Mouse (Mus musculus): ENCODE results near the gene Adarb1. TPM values are rescaled to one million over a fixed set of nuclear protein-coding genes. Genes with fewer than 3 reads are reported as not detected.

Adarb1 gene
- polyA plus RNA-seq, 1 experiment from 2014 or later: 6.3 TPM

DNA sequence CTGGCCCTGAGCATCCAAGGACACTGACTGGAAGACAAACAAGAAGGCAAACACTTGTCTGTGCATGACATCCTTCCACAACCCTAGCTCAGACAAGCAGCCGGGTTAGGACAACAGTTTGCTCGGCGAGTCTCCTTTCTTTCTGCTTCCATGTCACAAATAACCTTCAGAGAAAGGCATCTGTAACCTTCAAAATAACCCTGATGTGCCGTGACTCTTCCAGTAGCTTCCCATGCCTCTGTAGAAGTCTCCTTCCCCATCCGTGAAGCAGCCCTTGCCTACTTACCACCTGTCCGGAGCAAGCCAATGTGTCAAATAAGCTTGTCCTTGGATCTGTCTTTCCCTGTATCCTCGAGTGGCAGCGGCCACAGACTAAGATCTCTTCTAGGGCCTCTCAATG lies 112.3 kb downstream of the Adarb1 start:
- Histone ChIP-seq H3K4me2 (replicated peaks; ENCODE audit: low read depth, low read length) (no peak overlapping the region), H3K4me3 (ENCODE audit: low read depth, low read length) (no peak overlapping the region), H3K9me3 (ENCODE audit: control insufficient read depth, low read length) (no peaks in the 10 kb centered on the region), H3K4me1 (replicated peaks; ENCODE audit: control insufficient read depth, insufficient read depth, low read length) (no peaks in the 10 kb centered on the region), H3K9ac (ENCODE audit: low read depth, low read length) (no peak overlapping the region), H3K27ac (ENCODE audit: low read depth, low read length) (no peak overlapping the region), H3K36me3 (ENCODE audit: control insufficient read depth, insufficient read depth, low read length) (no peaks in the 10 kb centered on the region), H3K27me3 (ENCODE audit: control insufficient read depth, insufficient read depth, low read length) (no peaks in the 10 kb centered on the region)
- WGBS: 75% methylated on average over 8 of the region's 8 CpGs
- DNase-seq (ENCODE audit: low spot score) (no peak), ATAC-seq (ENCODE audit: low FRiP score) (no peak)

GRCm38 (mm10) chr10:77304840-77305533 lies 113.1 kb downstream of the Adarb1 start:
- H3K36me3 ChIP-seq (ENCODE audit: control insufficient read depth, insufficient read depth, low read length): no peaks in the 10 kb centered on the region
- H3K4me3 ChIP-seq (ENCODE audit: low read depth, low read length): no peak overlapping the region
- H3K9ac ChIP-seq (ENCODE audit: low read depth, low read length): no peak overlapping the region
- H3K27ac ChIP-seq (ENCODE audit: low read depth, low read length): no peak overlapping the region
- no peaks in the 10 kb centered on the region for H3K9me3 ChIP-seq (ENCODE audit: control insufficient read depth, low read length)
- ATAC-seq (ENCODE audit: low FRiP score): no peak
- H3K27me3 ChIP-seq (ENCODE audit: control insufficient read depth, insufficient read depth, low read length): no peaks in the 10 kb centered on the region
- no peaks in the 10 kb centered on the region for H3K4me1 ChIP-seq (replicated peaks; ENCODE audit: control insufficient read depth, insufficient read depth, low read length)
- peak; percentile 17 for DNase-seq (ENCODE audit: low spot score)
- H3K4me2 ChIP-seq (replicated peaks; ENCODE audit: low read depth, low read length): no peak overlapping the region
- WGBS: 20% methylated on average over 4 of the region's 4 CpGs

DNA sequence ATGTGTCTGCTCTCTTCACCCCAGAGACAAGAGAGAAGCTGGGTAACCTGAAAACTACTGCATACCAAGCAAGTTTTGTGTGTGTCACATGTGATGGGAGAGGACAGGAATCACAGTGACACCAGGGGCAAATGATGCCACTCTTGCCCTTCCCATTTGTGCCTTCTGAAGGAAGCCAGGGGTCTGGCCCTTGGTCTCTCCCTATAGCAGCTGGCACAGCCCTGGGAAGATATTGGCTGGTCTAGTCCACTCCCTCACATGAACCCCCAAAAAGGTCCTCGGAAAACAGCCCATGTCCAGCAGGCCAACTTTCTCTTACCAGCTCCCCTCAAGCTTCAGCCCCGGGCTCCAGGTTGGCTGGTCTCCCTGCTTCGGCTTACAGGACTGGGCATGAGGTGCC lies 113.7 kb downstream of the Adarb1 start:
- 66% methylated on average over 3 of the region's 3 CpGs for WGBS
- ATAC-seq (ENCODE audit: low FRiP score): no peak

DNA sequence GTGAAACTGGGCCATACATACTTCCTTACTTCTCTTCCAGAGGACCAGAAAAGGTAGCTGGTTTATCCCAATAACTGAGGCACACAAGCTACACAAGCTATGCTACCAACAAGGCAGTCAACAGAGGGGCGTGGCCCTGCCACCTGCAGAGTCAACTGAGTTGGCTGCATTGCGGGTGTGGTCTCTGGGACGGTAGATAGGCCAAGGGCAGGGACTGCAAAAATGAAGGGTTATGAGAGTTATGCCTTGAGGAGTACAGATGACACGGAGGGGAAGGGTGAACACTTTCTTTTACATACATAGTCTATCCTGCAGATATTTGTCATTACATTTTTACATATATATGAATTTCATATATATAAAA lies 117.2 kb downstream of the Adarb1 start:
- no peak overlapping the region for H3K27ac ChIP-seq (ENCODE audit: low read depth, low read length)
- no peak for ATAC-seq (ENCODE audit: low FRiP score)
- no peak overlapping the region for H3K4me3 ChIP-seq (ENCODE audit: low read depth, low read length)
- DNase-seq (ENCODE audit: low spot score): no peak
- H3K4me2 ChIP-seq (replicated peaks; ENCODE audit: low read depth, low read length): no peak overlapping the region
- no peak overlapping the region for H3K9ac ChIP-seq (ENCODE audit: low read depth, low read length)
- H3K9me3 ChIP-seq (ENCODE audit: control insufficient read depth, low read length): no peaks in the 10 kb centered on the region
- H3K4me1 ChIP-seq (replicated peaks; ENCODE audit: control insufficient read depth, insufficient read depth, low read length): no peaks in the 10 kb centered on the region
- H3K27me3 ChIP-seq (ENCODE audit: control insufficient read depth, insufficient read depth, low read length): no peaks in the 10 kb centered on the region
- no peaks in the 10 kb centered on the region for H3K36me3 ChIP-seq (ENCODE audit: control insufficient read depth, insufficient read depth, low read length)
- 88% methylated on average over 4 of the region's 4 CpGs for WGBS

More for the DNA sequence above, 113.7 kb downstream of the Adarb1 start:
- no peak for DNase-seq (ENCODE audit: low spot score)
- Histone ChIP-seq H3K4me3 (ENCODE audit: low read depth, low read length) (no peak overlapping the region), H3K27ac (ENCODE audit: low read depth, low read length) (no peak overlapping the region), H3K4me2 (replicated peaks; ENCODE audit: low read depth, low read length) (no peak overlapping the region), H3K9ac (ENCODE audit: low read depth, low read length) (no peak overlapping the region), H3K36me3 (ENCODE audit: control insufficient read depth, insufficient read depth, low read length) (no peaks in the 10 kb centered on the region), H3K4me1 (replicated peaks; ENCODE audit: control insufficient read depth, insufficient read depth, low read length) (no peaks in the 10 kb centered on the region), H3K9me3 (ENCODE audit: control insufficient read depth, low read length) (no peaks in the 10 kb centered on the region), H3K27me3 (ENCODE audit: control insufficient read depth, insufficient read depth, low read length) (no peaks in the 10 kb centered on the region)

DNA sequence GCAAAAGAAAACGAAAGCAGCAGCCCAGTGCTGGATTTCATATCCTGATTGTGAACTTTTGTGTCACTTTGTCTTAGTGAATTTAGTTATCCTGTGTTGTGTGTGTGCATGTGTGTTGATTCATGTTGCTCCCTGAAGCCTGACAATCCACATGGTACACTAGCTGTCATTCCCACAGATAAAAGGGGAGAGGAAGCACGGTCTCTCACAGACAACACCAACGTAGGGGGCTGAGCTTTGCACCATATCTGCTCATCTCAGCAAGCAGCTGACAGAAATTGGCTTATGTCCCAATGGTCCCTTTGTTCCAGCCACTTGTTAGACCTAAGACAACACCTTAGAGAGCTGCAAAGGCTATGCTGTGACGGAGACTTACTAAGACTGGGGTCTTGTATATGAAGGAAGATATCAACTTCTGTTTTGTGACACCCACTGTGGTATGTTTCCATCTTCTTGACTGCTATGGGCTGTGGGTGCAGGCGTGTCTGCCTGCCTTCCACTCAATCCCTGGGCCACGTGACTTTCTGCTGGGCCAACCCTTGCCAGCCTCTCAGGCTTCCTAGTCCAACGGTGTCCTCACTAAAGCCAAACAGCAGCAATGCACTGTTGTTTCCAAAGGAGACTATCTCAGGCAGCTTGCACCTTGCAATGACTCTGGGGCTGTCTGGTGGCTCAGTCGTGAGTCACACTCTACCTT lies 117.7 kb downstream of the Adarb1 start:
- H3K4me3 ChIP-seq (ENCODE audit: low read depth, low read length): no peak overlapping the region
- H3K27me3 ChIP-seq (ENCODE audit: control insufficient read depth, insufficient read depth, low read length): no peaks in the 10 kb centered on the region
- H3K4me1 ChIP-seq (replicated peaks; ENCODE audit: control insufficient read depth, insufficient read depth, low read length): no peaks in the 10 kb centered on the region
- no peak for DNase-seq (ENCODE audit: low spot score)
- no peaks in the 10 kb centered on the region for H3K9me3 ChIP-seq (ENCODE audit: control insufficient read depth, low read length)
- no peak for ATAC-seq (ENCODE audit: low FRiP score)
- H3K4me2 ChIP-seq (replicated peaks; ENCODE audit: low read depth, low read length): no peak overlapping the region
- H3K27ac ChIP-seq (ENCODE audit: low read depth, low read length): no peak overlapping the region
- WGBS: 83% methylated on average over 8 of the region's 8 CpGs
- no peaks in the 10 kb centered on the region for H3K36me3 ChIP-seq (ENCODE audit: control insufficient read depth, insufficient read depth, low read length)
- no peak overlapping the region for H3K9ac ChIP-seq (ENCODE audit: low read depth, low read length)

GRCm38 (mm10) chr10:77299194-77299593 lies 118.9 kb downstream of the Adarb1 start:
- no peak overlapping the region for H3K27ac ChIP-seq (ENCODE audit: low read depth, low read length)
- no peak overlapping the region for H3K9ac ChIP-seq (ENCODE audit: low read depth, low read length)
- H3K4me3 ChIP-seq (ENCODE audit: low read depth, low read length): no peak overlapping the region
- ATAC-seq (ENCODE audit: low FRiP score): no peak
- H3K27me3 ChIP-seq (ENCODE audit: control insufficient read depth, insufficient read depth, low read length): no peaks in the 10 kb centered on the region
- no peaks in the 10 kb centered on the region for H3K9me3 ChIP-seq (ENCODE audit: control insufficient read depth, low read length)
- H3K4me1 ChIP-seq (replicated peaks; ENCODE audit: control insufficient read depth, insufficient read depth, low read length): no peaks in the 10 kb centered on the region
- H3K4me2 ChIP-seq (replicated peaks; ENCODE audit: low read depth, low read length): no peak overlapping the region
- 88% methylated on average over 2 of the region's 2 CpGs for WGBS
- no peaks in the 10 kb centered on the region for H3K36me3 ChIP-seq (ENCODE audit: control insufficient read depth, insufficient read depth, low read length)
- no peak for DNase-seq (ENCODE audit: low spot score)

- ATAC-seq (ENCODE audit: low FRiP score): no peak
- 89% methylated on average over 8 of the region's 8 CpGs for WGBS
- no peaks in the 10 kb centered on the region for H3K4me1 ChIP-seq (replicated peaks; ENCODE audit: control insufficient read depth, insufficient read depth, low read length)
- no peak for DNase-seq (ENCODE audit: low spot score)
- no peak overlapping the region for H3K4me2 ChIP-seq (replicated peaks; ENCODE audit: low read depth, low read length)
- no peak overlapping the region for H3K4me3 ChIP-seq (ENCODE audit: low read depth, low read length)
- no peak overlapping the region for H3K27ac ChIP-seq (ENCODE audit: low read depth, low read length)
- no peaks in the 10 kb centered on the region for H3K36me3 ChIP-seq (ENCODE audit: control insufficient read depth, insufficient read depth, low read length)
- H3K27me3 ChIP-seq (ENCODE audit: control insufficient read depth, insufficient read depth, low read length): no peaks in the 10 kb centered on the region
- H3K9ac ChIP-seq (ENCODE audit: low read depth, low read length): no peak overlapping the region
- H3K9me3 ChIP-seq (ENCODE audit: control insufficient read depth, low read length): no peaks in the 10 kb centered on the region
Measured at GRCm38 (mm10) chr10:77298621-77299020, 119.4 kb downstream of the Adarb1 start.

DNA sequence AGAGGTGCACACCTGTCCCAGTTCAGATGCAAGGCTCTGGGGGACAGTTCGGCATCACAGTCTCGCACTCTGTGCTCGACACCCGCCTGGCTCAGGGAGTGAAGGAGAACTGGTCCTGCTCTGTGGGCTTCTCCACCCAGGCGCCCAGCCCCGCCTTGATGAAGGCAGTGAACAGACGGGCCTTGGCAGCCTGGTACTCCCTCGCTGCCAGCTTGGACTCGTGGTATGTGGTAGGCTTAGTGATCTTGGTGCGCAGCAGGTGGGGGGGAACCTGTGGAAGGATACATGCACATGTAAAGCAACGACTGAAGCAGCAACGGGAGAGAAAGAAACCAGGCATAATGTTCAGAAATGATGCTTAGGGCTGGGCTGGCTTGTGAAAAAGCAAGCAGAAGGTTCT lies 123.4 kb downstream of the Adarb1 start:
- 91% methylated on average over 12 of the region's 12 CpGs for WGBS
- DNase-seq (ENCODE audit: low spot score): no peak
- Histone ChIP-seq H3K27ac (ENCODE audit: low read depth, low read length) (no peak overlapping the region), H3K9ac (ENCODE audit: low read depth, low read length) (no peak overlapping the region), H3K36me3 (ENCODE audit: control insufficient read depth, insufficient read depth, low read length) (no peaks in the 10 kb centered on the region), H3K9me3 (ENCODE audit: control insufficient read depth, low read length) (no peaks in the 10 kb centered on the region), H3K27me3 (ENCODE audit: control insufficient read depth, insufficient read depth, low read length) (no peaks in the 10 kb centered on the region), H3K4me1 (replicated peaks; ENCODE audit: control insufficient read depth, insufficient read depth, low read length) (no peaks in the 10 kb centered on the region), H3K4me2 (replicated peaks; ENCODE audit: low read depth, low read length) (no peak overlapping the region), H3K4me3 (ENCODE audit: low read depth, low read length) (no peak overlapping the region)
- no peak for ATAC-seq (ENCODE audit: low FRiP score)

Measured in hindbrain, embryonic 11.5 days (tissue).